Mouse (Mus musculus): ENCODE data around the gene Nemf. TPM values are rescaled to one million over a fixed set of nuclear protein-coding genes. Genes with fewer than 3 reads are reported as not detected.

The Nemf gene
- polyA plus RNA-seq, 1 experiment from 2014 or later, result 87.8 TPM

GRCm38 (mm10) chr12:69377188-69377587 lies 20.2 kb upstream of the Nemf start:
- Histone ChIP-seq H3K4me2 (ENCODE audit: low read depth, severe bottlenecking) (no peak overlapping the region), H3K9me3 (ENCODE audit: control insufficient read depth, low read length) (no peaks in the 10 kb centered on the region), H3K4me3 (ENCODE audit: low read depth, low read length) (no peak overlapping the region), H3K27ac (replicated peaks; ENCODE audit: low read depth, low read length) (no peak overlapping the region), H3K27me3 (ENCODE audit: control insufficient read depth, insufficient read depth, low read length) (no peaks in the 10 kb centered on the region), H3K4me1 (ENCODE audit: control insufficient read depth, insufficient read depth, low read length) (peaks cover 6% of the 10 kb centered on the region), H3K36me3 (ENCODE audit: control insufficient read depth, insufficient read depth, low read length) (0 out of 2 replicates have a peak, but pooled peaks cover 4% of the 10 kb centered on the region), H3K9ac (ENCODE audit: low read length) (no peak overlapping the region)
- no peak for ATAC-seq (ENCODE audit: insufficient number of reproducible peaks, low FRiP score, low TSS enrichment, low read depth)
- DNase-seq (ENCODE audit: low spot score), result no peak
- WGBS, result 89% methylated on average over 1 of the region's 1 CpGs

GRCm38 (mm10) chr12:69376132-69376531 lies 19.2 kb upstream of the Nemf start:
- Histone ChIP-seq H3K4me2 (ENCODE audit: low read depth, severe bottlenecking) (no peak overlapping the region), H3K27me3 (ENCODE audit: control insufficient read depth, insufficient read depth, low read length) (no peaks in the 10 kb centered on the region), H3K4me3 (ENCODE audit: low read depth, low read length) (no peak overlapping the region), H3K9ac (ENCODE audit: low read length) (no peak overlapping the region), H3K4me1 (ENCODE audit: control insufficient read depth, insufficient read depth, low read length) (peaks cover 6% of the 10 kb centered on the region), H3K9me3 (ENCODE audit: control insufficient read depth, low read length) (no peaks in the 10 kb centered on the region), H3K36me3 (ENCODE audit: control insufficient read depth, insufficient read depth, low read length) (0 out of 2 replicates have a peak, but pooled peaks cover 4% of the 10 kb centered on the region), H3K27ac (replicated peaks; ENCODE audit: low read depth, low read length) (no peak overlapping the region)
- DNase-seq (ENCODE audit: low spot score) (no peak), ATAC-seq (ENCODE audit: insufficient number of reproducible peaks, low FRiP score, low TSS enrichment, low read depth) (no peak)
- WGBS, result 90% methylated on average over 2 of the region's 2 CpGs

- no peaks in the 10 kb centered on the region for H3K27me3 ChIP-seq (ENCODE audit: control insufficient read depth, insufficient read depth, low read length)
- no peak for DNase-seq (ENCODE audit: low spot score)
- H3K9ac ChIP-seq (ENCODE audit: low read length), result no peak overlapping the region
- no peaks in the 10 kb centered on the region for H3K9me3 ChIP-seq (ENCODE audit: control insufficient read depth, low read length)
- H3K4me2 ChIP-seq (ENCODE audit: low read depth, severe bottlenecking), result peak overlapping the region; percentile 77
- ATAC-seq (ENCODE audit: insufficient number of reproducible peaks, low FRiP score, low TSS enrichment, low read depth), result no peak
- 59% methylated on average over 11 of the region's 11 CpGs for WGBS
- H3K27ac ChIP-seq (replicated peaks; ENCODE audit: low read depth, low read length), result no peak overlapping the region
- H3K4me1 ChIP-seq (ENCODE audit: control insufficient read depth, insufficient read depth, low read length), result peaks cover 6% of the 10 kb centered on the region
- H3K36me3 ChIP-seq (ENCODE audit: control insufficient read depth, insufficient read depth, low read length), result 0 out of 2 replicates have a peak, but pooled peaks cover 4% of the 10 kb centered on the region
- peak overlapping the region; percentile 84 for H3K4me3 ChIP-seq (ENCODE audit: low read depth, low read length)
Measured at GRCm38 (mm10) chr12:69373850-69374766, 17.1 kb upstream of the Nemf start.

DNA sequence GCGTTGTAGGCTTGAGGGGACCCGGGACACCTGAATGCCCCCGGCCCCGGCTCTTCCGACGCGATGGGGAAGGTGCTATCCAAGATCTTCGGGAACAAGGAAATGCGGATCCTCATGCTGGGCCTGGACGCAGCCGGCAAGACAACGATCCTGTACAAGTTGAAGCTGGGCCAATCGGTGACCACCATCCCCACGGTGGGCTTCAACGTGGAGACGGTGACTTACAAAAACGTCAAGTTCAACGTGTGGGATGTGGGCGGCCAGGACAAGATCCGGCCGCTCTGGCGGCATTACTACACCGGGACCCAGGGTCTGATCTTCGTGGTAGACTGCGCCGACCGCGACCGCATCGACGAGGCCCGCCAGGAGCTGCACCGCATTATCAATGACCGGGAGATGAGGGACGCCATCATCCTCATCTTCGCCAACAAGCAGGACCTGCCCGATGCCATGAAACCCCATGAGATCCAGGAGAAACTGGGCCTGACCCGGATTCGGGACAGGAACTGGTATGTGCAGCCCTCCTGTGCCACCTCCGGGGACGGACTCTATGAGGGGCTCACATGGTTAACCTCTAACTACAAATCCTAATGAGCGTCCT lies 15.9 kb upstream of the Nemf start:
- Histone ChIP-seq H3K4me3 (ENCODE audit: low read depth, low read length) (peak overlapping the region; percentile 84), H3K36me3 (ENCODE audit: control insufficient read depth, insufficient read depth, low read length) (0 out of 2 replicates have a peak, but pooled peaks cover 4% of the 10 kb centered on the region), H3K4me1 (ENCODE audit: control insufficient read depth, insufficient read depth, low read length) (peaks cover 6% of the 10 kb centered on the region), H3K9ac (ENCODE audit: low read length) (peak overlapping the region; percentile 87), H3K27ac (replicated peaks; ENCODE audit: low read depth, low read length) (peak overlapping the region; percentile 88), H3K27me3 (ENCODE audit: control insufficient read depth, insufficient read depth, low read length) (no peaks in the 10 kb centered on the region), H3K9me3 (ENCODE audit: control insufficient read depth, low read length) (no peaks in the 10 kb centered on the region), H3K4me2 (ENCODE audit: low read depth, severe bottlenecking) (peak overlapping the region; percentile 77)
- ATAC-seq (ENCODE audit: insufficient number of reproducible peaks, low FRiP score, low TSS enrichment, low read depth), result 0 out of 2 replicates have a peak, but pooled peaks have one; percentile 7
- DNase-seq (ENCODE audit: low spot score), result peak; percentile 63
- WGBS, result under 1% methylated on average over 42 of the region's 42 CpGs

DNA sequence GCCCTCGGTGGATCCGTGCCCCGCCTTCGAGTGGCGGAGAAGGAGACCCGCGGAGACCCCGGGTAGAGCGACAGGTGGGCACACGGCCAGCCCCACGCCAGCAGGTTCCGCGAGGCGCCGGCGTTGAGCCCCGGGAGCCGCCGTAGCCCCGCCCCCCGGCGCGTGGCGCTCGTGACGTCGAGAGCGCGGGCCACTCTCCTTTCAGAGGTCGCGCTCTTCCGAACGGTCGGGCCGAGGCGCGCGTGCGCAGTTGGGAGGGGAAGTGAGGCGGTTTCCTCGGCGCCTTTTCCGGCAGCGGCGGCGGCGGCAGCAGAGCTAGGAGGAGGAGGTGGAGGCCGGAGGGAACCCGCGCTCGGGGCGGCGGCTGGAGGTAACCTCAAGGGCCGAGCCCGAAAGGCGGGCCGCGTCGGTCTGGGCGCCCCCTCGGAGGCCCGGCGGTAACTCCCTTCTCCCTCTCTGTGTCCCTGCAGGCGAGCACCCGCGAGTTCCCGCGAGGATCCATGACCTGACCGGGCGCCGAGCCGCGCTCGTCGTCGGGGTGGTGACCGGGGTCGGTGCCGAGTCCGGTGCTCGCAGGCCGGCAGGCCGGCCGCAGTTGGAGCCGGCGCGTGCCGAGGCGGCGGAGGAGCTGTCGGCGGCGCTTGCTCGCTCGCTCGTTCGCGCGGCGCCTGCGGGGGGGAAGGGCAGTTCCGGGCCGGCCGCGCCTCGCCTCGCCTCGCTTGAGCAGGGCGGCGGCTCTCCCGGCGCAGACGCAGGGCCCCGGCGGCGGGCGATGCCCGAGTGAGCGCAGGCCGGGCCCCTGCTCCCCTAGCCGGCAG lies 15.1 kb upstream of the Nemf start, which contains the start of the genes Arf6 and Gm9887:
TSS of gene Arf6 (plus strand) at position 297 of the 818 bp plus-strand sequence.
TSS of gene Gm9887 (minus strand) at position 605 of the 818 bp plus-strand sequence.
- Histone ChIP-seq H3K9me3 (ENCODE audit: control insufficient read depth, low read length) (no peaks in the 10 kb centered on the region), H3K27ac (replicated peaks; ENCODE audit: low read depth, low read length) (peak within 1 kb of the TSS; percentile 88), H3K4me1 (ENCODE audit: control insufficient read depth, insufficient read depth, low read length) (peaks cover 6% of the 10 kb centered on the region), H3K9ac (ENCODE audit: low read length) (peak within 1 kb of the TSS; percentile 87), H3K36me3 (ENCODE audit: control insufficient read depth, insufficient read depth, low read length) (0 out of 2 replicates have a peak, but pooled peaks cover 4% of the 10 kb centered on the region), H3K4me3 (ENCODE audit: low read depth, low read length) (peak within 1 kb of the TSS; percentile 84), H3K4me2 (ENCODE audit: low read depth, severe bottlenecking) (peak within 1 kb of the TSS; percentile 77), H3K27me3 (ENCODE audit: control insufficient read depth, insufficient read depth, low read length) (no peaks in the 10 kb centered on the region)
- peak; percentile 95 for ATAC-seq (ENCODE audit: insufficient number of reproducible peaks, low FRiP score, low TSS enrichment, low read depth)
- peak; percentile 98 for DNase-seq (ENCODE audit: low spot score)
- 0% methylated on average over 80 of the region's 121 CpGs for WGBS

GRCm38 (mm10) chr12:69371421-69371853 lies 14.5 kb upstream of the Nemf start:
- H3K4me2 ChIP-seq (ENCODE audit: low read depth, severe bottlenecking), result peak overlapping the region; percentile 77
- ATAC-seq (ENCODE audit: insufficient number of reproducible peaks, low FRiP score, low TSS enrichment, low read depth), result peak; percentile 90
- no peaks in the 10 kb centered on the region for H3K9me3 ChIP-seq (ENCODE audit: control insufficient read depth, low read length)
- 0 out of 2 replicates have a peak, but pooled peaks cover 4% of the 10 kb centered on the region for H3K36me3 ChIP-seq (ENCODE audit: control insufficient read depth, insufficient read depth, low read length)
- H3K27me3 ChIP-seq (ENCODE audit: control insufficient read depth, insufficient read depth, low read length), result no peaks in the 10 kb centered on the region
- peaks cover 6% of the 10 kb centered on the region for H3K4me1 ChIP-seq (ENCODE audit: control insufficient read depth, insufficient read depth, low read length)
- peak overlapping the region; percentile 88 for H3K27ac ChIP-seq (replicated peaks; ENCODE audit: low read depth, low read length)
- peak overlapping the region; percentile 87 for H3K9ac ChIP-seq (ENCODE audit: low read length)
- WGBS, result under 1% methylated on average over 24 of the region's 24 CpGs
- no peak for DNase-seq (ENCODE audit: low spot score)
- peak overlapping the region; percentile 84 for H3K4me3 ChIP-seq (ENCODE audit: low read depth, low read length)

DNA sequence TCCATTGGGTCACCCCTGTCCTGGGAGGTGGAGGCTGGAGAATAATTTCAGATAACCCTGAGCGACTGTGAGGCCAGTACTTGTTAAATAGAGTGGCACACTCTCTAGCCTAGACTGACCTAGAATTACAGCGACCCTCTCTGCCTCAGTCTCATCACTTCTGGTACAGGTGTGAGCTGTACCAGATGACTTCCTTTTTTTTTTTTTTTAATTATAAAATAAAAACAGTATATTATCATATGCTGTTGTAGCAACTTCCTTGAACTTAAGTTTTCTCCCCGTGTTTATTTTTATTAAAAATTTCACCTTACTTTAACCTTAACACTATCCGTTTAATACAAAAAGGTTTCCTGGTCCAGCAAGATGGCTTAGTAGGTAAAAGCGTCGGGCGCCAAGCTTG lies 14.0 kb upstream of the Nemf start:
- peak overlapping the region; percentile 87; the same call in 1 of the 2 replicates for H3K9ac ChIP-seq (ENCODE audit: low read length)
- peak overlapping the region; percentile 84 for H3K4me3 ChIP-seq (ENCODE audit: low read depth, low read length)
- H3K9me3 ChIP-seq (ENCODE audit: control insufficient read depth, low read length), result no peaks in the 10 kb centered on the region
- DNase-seq (ENCODE audit: low spot score), result no peak
- peak overlapping the region; percentile 77 for H3K4me2 ChIP-seq (ENCODE audit: low read depth, severe bottlenecking)
- H3K27ac ChIP-seq (replicated peaks; ENCODE audit: low read depth, low read length), result peak overlapping the region; percentile 88; the same call in 1 of the 2 replicates
- H3K27me3 ChIP-seq (ENCODE audit: control insufficient read depth, insufficient read depth, low read length), result no peaks in the 10 kb centered on the region
- 14% methylated on average over 7 of the region's 7 CpGs for WGBS
- ATAC-seq (ENCODE audit: insufficient number of reproducible peaks, low FRiP score, low TSS enrichment, low read depth), result no peak
- H3K4me1 ChIP-seq (ENCODE audit: control insufficient read depth, insufficient read depth, low read length), result peaks cover 6% of the 10 kb centered on the region
- H3K36me3 ChIP-seq (ENCODE audit: control insufficient read depth, insufficient read depth, low read length), result 0 out of 2 replicates have a peak, but pooled peaks cover 2% of the 10 kb centered on the region
